1 mouse cellular context compared by ENCODE assay signal in the genomic region with DNA sequence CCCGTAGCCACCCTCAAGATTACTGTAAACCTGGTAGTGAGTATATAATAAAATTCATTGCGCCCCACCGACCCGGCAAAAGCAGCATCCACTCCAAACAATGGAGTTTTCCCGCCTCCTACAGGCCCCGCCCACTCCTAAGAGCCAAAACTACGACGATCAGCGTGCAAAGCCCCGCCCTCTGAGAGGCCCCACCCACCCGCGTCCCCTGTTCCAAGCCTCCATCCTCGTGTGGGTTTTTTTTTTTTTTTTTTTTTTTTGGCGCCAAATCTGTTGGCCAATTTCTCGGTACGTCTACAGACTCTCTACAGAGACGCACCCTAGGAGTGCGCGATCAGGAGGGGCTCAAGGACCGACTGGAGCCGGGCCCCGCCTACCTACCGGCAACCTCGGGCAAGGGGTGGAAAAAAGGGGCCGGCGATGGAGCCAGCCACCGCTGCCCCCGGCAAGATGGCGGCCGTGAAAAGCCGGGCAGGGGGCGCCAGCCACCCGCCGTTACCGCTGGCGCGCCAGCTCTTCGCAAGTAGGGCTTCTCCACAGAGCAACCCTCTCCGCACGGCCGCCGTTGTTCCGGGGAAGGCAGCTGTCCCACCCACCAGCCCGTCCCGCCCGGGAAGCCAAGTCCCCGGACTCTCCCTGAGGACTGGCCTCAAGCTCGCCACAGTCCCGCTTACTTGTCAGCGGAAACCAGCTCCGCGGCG.
A peak's percentile ranks its signal among the peaks of the same experiment; 100 is the strongest.
TF ChIP-seq lines count a peak whose summit lies in the region.

No protein-coding gene starts in this region.

TF ChIP-seq in CH12.LX, 34 proteins besides CTCF, POLR2A, EP300 and RAD21:
- TF ChIP-seq POLR2AphosphoS2 (IDR thresholded peaks at IDR 0.05; ENCODE audit: low read depth, low read length) = no peak
- no peak for TF ChIP-seq ZMIZ1 (IDR thresholded peaks at IDR 0.05; ENCODE audit: low read depth, low read length)
- TF ChIP-seq MAZ (IDR thresholded peaks at IDR 0.05; ENCODE audit: low read depth, low read length) = peak; percentile 55; the same call in 1 of the 2 replicates
- peak; percentile 95 for TF ChIP-seq ZNF384 (IDR thresholded peaks at IDR 0.05; ENCODE audit: low read depth, low read length)
- TF ChIP-seq MXI1 (IDR thresholded peaks at IDR 0.05; ENCODE audit: low read depth, low read length) = peak; percentile 70
- no peak for TF ChIP-seq RCOR1 (conservative IDR thresholded peaks at IDR 0.05; ENCODE audit: low read depth, low read length)
- no peak for TF ChIP-seq TBP (conservative IDR thresholded peaks at IDR 0.05; ENCODE audit: low read depth, low read length)
- TF ChIP-seq SIN3A (IDR thresholded peaks at IDR 0.05; ENCODE audit: low read length) = peak; percentile 64
- TF ChIP-seq E2F4 (IDR thresholded peaks at IDR 0.05; ENCODE audit: insufficient replicate concordance, low read depth, low read length) = peak; percentile 94
- TF ChIP-seq IRF4 (IDR thresholded peaks at IDR 0.05; ENCODE audit: low read depth, low read length) = peak; percentile 25; the same call in 1 of the 2 replicates
- TF ChIP-seq MAX (IDR thresholded peaks at IDR 0.05; ENCODE audit: low read length) = peak; percentile 51; the same call in 1 of the 2 replicates
- no peak for TF ChIP-seq JUND (conservative IDR thresholded peaks at IDR 0.05; ENCODE audit: low read depth, low read length)
- TF ChIP-seq KAT2A (IDR thresholded peaks at IDR 0.05; ENCODE audit: insufficient replicate concordance, low read length) = 0 out of 2 replicates have a peak, but pooled peaks have one; percentile 13
TF ChIP-seq in CH12.LX: peak in this region for 8.
